Mouse (Mus musculus): Measurements from ENCODE around the gene Zfp334. TPM values are rescaled to one million over a fixed set of nuclear protein-coding genes. Genes with fewer than 3 reads are reported as not detected.

Gene Zfp334
- polyA plus RNA-seq, 1 experiment = not detected

DNA sequence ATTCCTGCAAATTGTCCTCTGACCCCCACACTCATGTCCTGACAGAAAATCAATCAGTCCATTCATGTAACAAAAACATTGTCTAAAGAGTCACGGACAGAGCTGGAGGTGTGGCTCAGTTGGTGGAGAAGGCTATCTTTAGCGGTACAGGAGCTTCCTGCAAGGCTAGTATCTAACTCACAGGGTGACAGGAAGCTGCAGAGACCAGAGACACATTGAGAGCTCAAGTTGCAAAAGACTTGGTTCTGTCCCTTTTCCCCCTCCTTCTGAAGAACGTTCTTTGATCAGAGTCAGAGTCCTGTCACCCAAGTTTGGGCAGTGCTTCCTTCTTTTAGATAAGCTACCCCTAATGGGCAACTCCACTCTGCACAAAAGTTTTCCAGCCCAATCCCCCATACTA, 58.4 kb downstream of the Zfp334 start:
- H3K4me3 ChIP-seq (replicated peaks) = no peak overlapping the region
- TF ChIP-seq GATA1 (IDR thresholded peaks at IDR 0.05; ENCODE audit: low read length) (no peak), TAL1 (IDR thresholded peaks at IDR 0.05; ENCODE audit: low read length) (no peak)
- no peaks in the 10 kb centered on the region for H3K36me3 ChIP-seq (ENCODE audit: control insufficient read depth)
- H3K9me3 ChIP-seq (ENCODE audit: control insufficient read depth, low read length) = no peaks in the 10 kb centered on the region
- peaks cover 29% of the 10 kb centered on the region for H3K4me1 ChIP-seq (ENCODE audit: control insufficient read depth)
- H3K27me3 ChIP-seq (ENCODE audit: control insufficient read depth) = peaks cover 8% of the 10 kb centered on the region; the same call in 1 of the 2 replicates

GRCm38 (mm10) chr2:165328746-165329145, 59.3 kb downstream of the Zfp334 start:
- H3K27me3 ChIP-seq (ENCODE audit: control insufficient read depth) = peaks cover 8% of the 10 kb centered on the region; the same call in 1 of the 2 replicates
- H3K36me3 ChIP-seq (ENCODE audit: control insufficient read depth) = no peaks in the 10 kb centered on the region
- H3K4me1 ChIP-seq (ENCODE audit: control insufficient read depth) = peaks cover 37% of the 10 kb centered on the region
- no peak for TF ChIP-seq TAL1 (IDR thresholded peaks at IDR 0.05; ENCODE audit: low read length)
- TF ChIP-seq GATA1 (IDR thresholded peaks at IDR 0.05; ENCODE audit: low read length) = no peak
- no peak overlapping the region for H3K4me3 ChIP-seq (replicated peaks)
- no peaks in the 10 kb centered on the region for H3K9me3 ChIP-seq (ENCODE audit: control insufficient read depth, low read length)

- H3K27me3 ChIP-seq (ENCODE audit: control insufficient read depth) = peaks cover 8% of the 10 kb centered on the region; the same call in 1 of the 2 replicates
- no peaks in the 10 kb centered on the region; the same call in 1 of the 2 replicates for H3K36me3 ChIP-seq (ENCODE audit: control insufficient read depth)
- H3K4me1 ChIP-seq (ENCODE audit: control insufficient read depth) = peaks cover 45% of the 10 kb centered on the region
- no peaks in the 10 kb centered on the region for H3K9me3 ChIP-seq (ENCODE audit: control insufficient read depth, low read length)
- H3K4me3 ChIP-seq (replicated peaks) = peak overlapping the region; percentile 85
- no peak for TF ChIP-seq GATA1 (IDR thresholded peaks at IDR 0.05; ENCODE audit: low read length)
- no peak for TF ChIP-seq TAL1 (IDR thresholded peaks at IDR 0.05; ENCODE audit: low read length)
These were observed 60.7 kb downstream of the Zfp334 start for GRCm38 (mm10) chr2:165327386-165327785.

GRCm38 (mm10) chr2:165326304-165327190, 61.5 kb downstream of the Zfp334 start, which contains the start of gene Elmo2:
Gene Elmo2 (minus strand): TSS chr2:165326479.
- H3K27me3 ChIP-seq (ENCODE audit: control insufficient read depth) = peaks cover 8% of the 10 kb centered on the region; the same call in 1 of the 2 replicates
- no peaks in the 10 kb centered on the region for H3K9me3 ChIP-seq (ENCODE audit: control insufficient read depth, low read length)
- peaks cover 53% of the 10 kb centered on the region for H3K4me1 ChIP-seq (ENCODE audit: control insufficient read depth)
- TF ChIP-seq GATA1 (IDR thresholded peaks at IDR 0.05; ENCODE audit: low read length) (no peak), TAL1 (IDR thresholded peaks at IDR 0.05; ENCODE audit: low read length) (no peak)
- H3K36me3 ChIP-seq (ENCODE audit: control insufficient read depth) = no peaks in the 10 kb centered on the region; the same call in 1 of the 2 replicates
- peak within 1 kb of the TSS; percentile 85 for H3K4me3 ChIP-seq (replicated peaks)

- TF ChIP-seq TAL1 (IDR thresholded peaks at IDR 0.05; ENCODE audit: low read length) = no peak
- no peak for TF ChIP-seq GATA1 (IDR thresholded peaks at IDR 0.05; ENCODE audit: low read length)
- peak overlapping the region; percentile 85 for H3K4me3 ChIP-seq (replicated peaks)
- H3K9me3 ChIP-seq (ENCODE audit: control insufficient read depth, low read length) = no peaks in the 10 kb centered on the region
- no peaks in the 10 kb centered on the region; the same call in 1 of the 2 replicates for H3K36me3 ChIP-seq (ENCODE audit: control insufficient read depth)
- H3K27me3 ChIP-seq (ENCODE audit: control insufficient read depth) = peaks cover 8% of the 10 kb centered on the region; the same call in 1 of the 2 replicates
- H3K4me1 ChIP-seq (ENCODE audit: control insufficient read depth) = peaks cover 57% of the 10 kb centered on the region
These were observed 62.3 kb downstream of the Zfp334 start for GRCm38 (mm10) chr2:165325521-165326303.

Other genes with a start within 250 kb of the Zfp334 start
- gene Cdh22, start 153.4 kb downstream of the Zfp334 start, polyA plus RNA-seq (2012) = not detected in 2 replicates
- 2.5 TPM in 2 replicates for gene Slc35c2, start 100.4 kb downstream of the Zfp334 start, polyA plus RNA-seq (2012)
- 0.78 and 0.94 TPM in 2 replicates for gene Elmo2, start 61.8 kb downstream of the Zfp334 start, polyA plus RNA-seq (2012)
- not detected in 2 replicates for gene Zfp663, start 19.5 kb downstream of the Zfp334 start, polyA plus RNA-seq (2012)
- 0.01 TPM in 1 of 2 replicates, not detected in the other for gene Ocstamp, start 12.1 kb upstream of the Zfp334 start, polyA plus RNA-seq (2012)
- gene Slc13a3, start 85.0 kb upstream of the Zfp334 start, polyA plus RNA-seq (2012) = 0.02 and 0.03 TPM in 2 replicates
- 0.97 and 1.3 TPM in 2 replicates for gene Trp53rka, start 105.1 kb upstream of the Zfp334 start, polyA plus RNA-seq (2012)
- gene Slc2a10, start 115.5 kb upstream of the Zfp334 start, polyA plus RNA-seq (2012) = not detected in 2 replicates
- not detected in 2 replicates for gene Eya2, start 206.8 kb upstream of the Zfp334 start, polyA plus RNA-seq (2012)

All from erythroblast, embryonic 14.5 days (primary cell).